Mouse (Mus musculus) CH12.LX (cell line): Measurements from ENCODE around the gene Ibtk.

Experiments used
- CTCF ChIP-seq, 2 experiments: IDR thresholded peaks in 1 of 2; conservative IDR thresholded peaks in 1 of 2; 2 replicates each; pipeline ENCODE4 v1.5.1; 2011 to 2012; ENCODE audit warnings: low read depth in 2 of 2, low read length in 2 of 2, improper control_type of control experiment in 1 of 2, inconsistent platforms in 1 of 2, mild to moderate bottlenecking in 1 of 2, moderate library complexity in 1 of 2
- EP300 ChIP-seq: IDR thresholded peaks from 2 replicates; pipeline ENCODE4 v1.6.1; 2011; ENCODE audit warnings: low read length, improper control_type of control experiment
- MAFK ChIP-seq: IDR thresholded peaks from 2 replicates; pipeline ENCODE4 v1.6.1; 2011; ENCODE audit warnings: low read length, improper control_type of control experiment; ENCODE audit not compliant: insufficient replicate concordance
- POLR2A ChIP-seq: IDR thresholded peaks from 2 replicates; pipeline ENCODE4 v1.6.1; 2011; ENCODE audit warnings: low read depth, mild to moderate bottlenecking, improper control_type of control experiment, low read length
- TBP ChIP-seq: conservative IDR thresholded peaks from 2 replicates; pipeline ENCODE4 v1.6.1; 2011; ENCODE audit warnings: low read depth, low read length, improper control_type of control experiment

GRCm38 (mm10) chr9:85664316-85664715 is 84.8 kb downstream of the Ibtk start:
- no peak for TF ChIP-seq EP300
- no peak for TF ChIP-seq MAFK
- no peak for TF ChIP-seq POLR2A
- no peak for TF ChIP-seq CTCF (conservative IDR thresholded peaks at IDR 0.05 in 1 of 2, IDR thresholded peaks at IDR 0.05 in 1 of 2; ENCODE audit: low read depth in 2 of 2, low read length in 2 of 2)
- TF ChIP-seq TBP = no peak
